Mouse (Mus musculus) MEL (cell line): ENCODE measurements around the gene Spag7. TPM values are rescaled to one million over a fixed set of nuclear protein-coding genes. Genes with fewer than 3 reads are reported as not detected.

ENCODE experiments used
- DNase-seq: peaks from one replicate; pipeline ENCODE4 v3.0.0; 2011; ENCODE audit warnings: low read depth, low spot score
- H3K27ac ChIP-seq: 2 replicates; pipeline ENCODE4 v1.5.1; 2012; ENCODE audit warnings: low read depth, mild to moderate bottlenecking, control low read depth, low read length, moderate library complexity; ENCODE audit not compliant: control insufficient read depth
- H3K27me3 ChIP-seq, 2 experiments: fragments of 150-350 bp in 1 of 2; sonication (generic) in 1 of 2; 2 replicates each; pipeline ENCODE4 v1.6.1; 2012; ENCODE audit warnings: low read length in 2 of 2, mild to moderate bottlenecking in 2 of 2, improper control_type of control experiment in 1 of 2, moderate library complexity in 1 of 2; ENCODE audit not compliant: insufficient read depth in 2 of 2, control insufficient read depth in 1 of 2
- H3K36me3 ChIP-seq, 2 experiments: 2 replicates each; pipeline ENCODE4 v1.6.1; 2012 to 2014; ENCODE audit warnings: low read length in 2 of 2, improper control_type of control experiment in 1 of 2, inconsistent platforms in 1 of 2, mild to moderate bottlenecking in 1 of 2; ENCODE audit not compliant: insufficient read depth in 2 of 2, control insufficient read depth in 1 of 2
- H3K4me1 ChIP-seq, 2 experiments: fragments of 150-350 bp in 1 of 2; sonication (generic) in 1 of 2; 2 replicates each; pipeline ENCODE4 v1.6.1; 2012; ENCODE audit warnings: low read length in 2 of 2, improper control_type of control experiment in 1 of 2, mild to moderate bottlenecking in 1 of 2; ENCODE audit not compliant: insufficient read depth in 2 of 2, control insufficient read depth in 1 of 2
- H3K4me3 ChIP-seq, 2 experiments: fragments of 150-350 bp in 1 of 2; sonication (generic) in 1 of 2; 2 replicates each; pipeline ENCODE4 v1.5.1; 2012; ENCODE audit warnings: low read depth in 2 of 2, low read length in 2 of 2, mild to moderate bottlenecking in 2 of 2, moderate library complexity in 2 of 2, control low read depth in 1 of 2, improper control_type of control experiment in 1 of 2; ENCODE audit not compliant: control insufficient read depth in 1 of 2, insufficient read depth in 1 of 2
- H3K79me2 ChIP-seq: 2 replicates; pipeline ENCODE4 v1.6.1; 2012; ENCODE audit warnings: mild to moderate bottlenecking, low read length, moderate library complexity; ENCODE audit not compliant: control insufficient read depth, poor library complexity, insufficient read depth
- H3K9ac ChIP-seq: 2 replicates; pipeline ENCODE4 v1.6.1; 2012; ENCODE audit warnings: low read depth, mild to moderate bottlenecking, control low read depth, low read length, moderate library complexity; ENCODE audit not compliant: control insufficient read depth, poor library complexity, severe bottlenecking
- H3K9me3 ChIP-seq: fragments of 150-350 bp; sonication (generic); replicated peaks from 2 replicates; pipeline ENCODE4 v1.6.1; 2012; ENCODE audit warnings: mild to moderate bottlenecking, low read length, improper control_type of control experiment, moderate library complexity; ENCODE audit not compliant: insufficient read depth
- CTCF ChIP-seq, 3 experiments: IDR thresholded peaks in 2 of 3; conservative IDR thresholded peaks in 1 of 3; 2 replicates each; pipeline ENCODE4 v1.5.1; 2011 to 2012; ENCODE audit warnings: low read length in 3 of 3, low read depth in 2 of 3, mild to moderate bottlenecking in 2 of 3, improper control_type of control experiment in 1 of 3, inconsistent platforms in 1 of 3, mixed read lengths in 1 of 3, moderate library complexity in 1 of 3; ENCODE audit not compliant: control insufficient read depth in 1 of 3, insufficient read depth in 1 of 3, poor library complexity in 1 of 3, severe bottlenecking in 1 of 3
- E2F4 ChIP-seq: IDR thresholded peaks from 2 replicates; pipeline ENCODE4 v1.6.1; 2011; ENCODE audit warnings: low read depth, low read length, improper control_type of control experiment, borderline replicate concordance
- ETS1 ChIP-seq: IDR thresholded peaks from 2 replicates; pipeline ENCODE4 v1.6.1; 2012; ENCODE audit warnings: low read depth, mild to moderate bottlenecking, inconsistent platforms, low read length, improper control_type of control experiment, moderate library complexity
- GATA1 ChIP-seq: IDR thresholded peaks from 2 replicates; pipeline ENCODE4 v1.6.1; 2011; ENCODE audit warnings: low read depth, low read length, improper control_type of control experiment
- HCFC1 ChIP-seq: IDR thresholded peaks from 2 replicates; pipeline ENCODE4 v1.6.1; 2012; ENCODE audit warnings: low read depth, mild to moderate bottlenecking, inconsistent platforms, low read length, improper control_type of control experiment, moderate library complexity
- JUND ChIP-seq: IDR thresholded peaks from 2 replicates; pipeline ENCODE4 v1.6.1; 2011; ENCODE audit warnings: low read depth, mild to moderate bottlenecking, improper control_type of control experiment, low read length
- MAX ChIP-seq: IDR thresholded peaks from 2 replicates; pipeline ENCODE4 v1.6.1; 2011; ENCODE audit warnings: low read length, improper control_type of control experiment
- MAZ ChIP-seq: IDR thresholded peaks from 2 replicates; pipeline ENCODE4 v1.6.1; 2012; ENCODE audit warnings: low read depth, mild to moderate bottlenecking, inconsistent platforms, low read length, improper control_type of control experiment
- MEF2A ChIP-seq: IDR thresholded peaks from 2 replicates; pipeline ENCODE4 v1.6.1; 2014; ENCODE audit warnings: low read depth, mild to moderate bottlenecking, inconsistent platforms, low read length, improper control_type of control experiment; ENCODE audit not compliant: poor library complexity, insufficient replicate concordance, severe bottlenecking; ENCODE audit errors: extremely low read depth
- MYB ChIP-seq: IDR thresholded peaks from 2 replicates; pipeline ENCODE4 v1.6.1; 2011; ENCODE audit warnings: mild to moderate bottlenecking, low read depth, low read length, improper control_type of control experiment
- NRF1 ChIP-seq: IDR thresholded peaks from 2 replicates; pipeline ENCODE4 v1.6.1; 2014; ENCODE audit warnings: low read depth, mild to moderate bottlenecking, inconsistent platforms, low read length, improper control_type of control experiment, moderate library complexity; ENCODE audit not compliant: poor library complexity, insufficient read depth, severe bottlenecking
- POLR2A ChIP-seq, 2 experiments: IDR thresholded peaks; 2 replicates each; pipeline ENCODE4 v1.6.1; 2011 to 2012; ENCODE audit warnings: low read length in 2 of 2, mild to moderate bottlenecking in 2 of 2, control low read depth in 1 of 2, improper control_type of control experiment in 1 of 2, low read depth in 1 of 2, moderate library complexity in 1 of 2; ENCODE audit not compliant: control insufficient read depth in 1 of 2, insufficient read depth in 1 of 2, poor library complexity in 1 of 2
- POLR2AphosphoS5 ChIP-seq: IDR thresholded peaks from 2 replicates; pipeline ENCODE4 v1.6.1; 2012; ENCODE audit warnings: low read depth, borderline replicate concordance, mild to moderate bottlenecking, inconsistent platforms, low read length, moderate library complexity, mixed read lengths
- RCOR1 ChIP-seq: IDR thresholded peaks from 2 replicates; pipeline ENCODE4 v1.6.1; 2012; ENCODE audit warnings: low read depth, mild to moderate bottlenecking, inconsistent platforms, low read length, improper control_type of control experiment
- TCF12 ChIP-seq: IDR thresholded peaks from 2 replicates; pipeline ENCODE4 v1.6.1; 2014; ENCODE audit warnings: low read depth, mild to moderate bottlenecking, inconsistent platforms, low read length, improper control_type of control experiment, moderate library complexity
- UBTF ChIP-seq: IDR thresholded peaks from 2 replicates; pipeline ENCODE4 v1.6.1; 2012; ENCODE audit warnings: low read depth, mild to moderate bottlenecking, inconsistent platforms, low read length, improper control_type of control experiment, moderate library complexity, borderline replicate concordance; ENCODE audit not compliant: insufficient read depth
- USF1 ChIP-seq: IDR thresholded peaks from 2 replicates; pipeline ENCODE4 v1.6.1; 2014; ENCODE audit warnings: low read depth, mild to moderate bottlenecking, inconsistent platforms, low read length, improper control_type of control experiment, moderate library complexity
- USF2 ChIP-seq, 2 experiments: IDR thresholded peaks; 2 replicates each; pipeline ENCODE4 v1.6.1; 2011 to 2012; ENCODE audit warnings: improper control_type of control experiment in 2 of 2, low read length in 2 of 2, borderline replicate concordance in 1 of 2, inconsistent platforms in 1 of 2, low read depth in 1 of 2, mild to moderate bottlenecking in 1 of 2; ENCODE audit not compliant: insufficient read depth in 1 of 2
- ZC3H11A ChIP-seq: IDR thresholded peaks from 2 replicates; pipeline ENCODE4 v1.6.1; 2012; ENCODE audit warnings: low read depth, mild to moderate bottlenecking, inconsistent platforms, low read length, improper control_type of control experiment
- ZKSCAN1 ChIP-seq: IDR thresholded peaks from 2 replicates; pipeline ENCODE4 v1.6.1; 2012; ENCODE audit warnings: low read depth, mild to moderate bottlenecking, inconsistent platforms, low read length, improper control_type of control experiment, moderate library complexity
- polyA plus RNA-seq, 2 experiments: library from polyadenylated mRNA; stranded (reverse) in 1 of 2; unstranded in 1 of 2; fragments of >175 nt in 1 of 2; fragments of >200 nt in 1 of 2; gene quantifications; 2 replicates each; pipeline versions ENCODE4 v1.2.1 to v1.2.4; 2012; ENCODE audit warnings: low replicate concordance in 2 of 2, low read depth in 1 of 2; ENCODE audit not compliant: insufficient read length in 2 of 2, insufficient read depth in 1 of 2, missing spikeins in 1 of 2
- total RNA-seq: library from RNA; depleted of rRNA; stranded (reverse); fragments of 300-350 nt; gene quantifications from 2 replicates; pipeline ENCODE4 v1.2.3, GENCODE M21; 2012

Spag7 gene
- total and polyA plus RNA-seq, 3 experiments, result 76.4 to 99.6 TPM; not detected in 1

GRCm38 (mm10) chr11:70674501-70674900 lies 5.3 kb upstream of the Spag7 start:
- Histone ChIP-seq H3K4me1 (0 out of 4 replicates have a peak, but pooled peaks cover 0 to 15% of the 10 kb centered on the region in 2 experiments), H3K27me3 (no peaks in the 10 kb centered on the region), H3K9ac (no peak overlapping the region), H3K9me3 (no peaks in the 10 kb centered on the region), H3K36me3 (peaks cover 0 to 6% of the 10 kb centered on the region in 2 experiments; a peak in 2 of 4 replicates), H3K79me2 (peaks cover 3% of the 10 kb centered on the region; the same call in 1 of the 2 replicates), H3K4me3 (no peak overlapping the region), H3K27ac (no peak overlapping the region)
- DNase-seq, result no peak
- TF ChIP-seq MAZ (no peak), CTCF (IDR thresholded peaks at IDR 0.05 in 2 of 3, conservative IDR thresholded peaks at IDR 0.05 in 1 of 3; ENCODE audit: control insufficient read depth in 1 of 3, insufficient read depth in 1 of 3, low read depth in 2 of 3, low read length in 3 of 3, poor library complexity in 1 of 3, severe bottlenecking in 1 of 3) (no peak), USF2 (IDR thresholded peaks at IDR 0.05; ENCODE audit: borderline replicate concordance in 1 of 2, insufficient read depth in 1 of 2, low read depth in 1 of 2, low read length in 2 of 2) (no peak)

DNA sequence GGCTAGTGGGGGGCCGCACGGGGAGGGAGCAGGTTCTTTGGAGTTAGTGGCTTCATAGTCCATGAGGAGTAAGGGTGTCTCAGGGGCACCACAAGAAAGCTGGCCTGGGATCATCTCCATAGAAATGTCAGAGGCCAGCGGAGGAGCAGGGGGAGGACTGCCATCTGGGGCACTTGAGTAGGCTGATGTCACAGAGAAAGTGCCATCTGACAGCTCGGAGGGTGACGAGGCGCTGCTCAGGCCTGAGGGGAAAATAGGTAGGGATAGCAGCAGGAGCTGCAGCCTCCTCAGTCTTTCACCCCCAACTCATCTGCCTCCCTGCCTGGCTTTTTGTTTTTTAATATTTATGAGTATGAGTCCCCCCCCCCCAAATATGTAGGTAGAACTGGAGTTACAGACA lies 4.8 kb upstream of the Spag7 start:
- no peaks in the 10 kb centered on the region for H3K27me3 ChIP-seq
- H3K36me3 ChIP-seq, result peaks cover 0 to 6% of the 10 kb centered on the region in 2 experiments; a peak in 2 of 4 replicates
- H3K4me3 ChIP-seq, result no peak overlapping the region
- no peak for DNase-seq
- 0 out of 4 replicates have a peak, but pooled peaks cover 0 to 15% of the 10 kb centered on the region in 2 experiments for H3K4me1 ChIP-seq
- H3K79me2 ChIP-seq, result peaks cover 5% of the 10 kb centered on the region; the same call in 1 of the 2 replicates
- H3K9ac ChIP-seq, result no peak overlapping the region
- H3K9me3 ChIP-seq, result no peaks in the 10 kb centered on the region
- no peak overlapping the region for H3K27ac ChIP-seq
- TF ChIP-seq MYB (no peak), ZKSCAN1 (no peak), E2F4 (no peak), GATA1 (no peak), TCF12 (no peak), HCFC1 (no peak), POLR2AphosphoS5 (no peak), UBTF (no peak), ETS1 (no peak), POLR2A (IDR thresholded peaks at IDR 0.05; ENCODE audit: control insufficient read depth in 1 of 2, insufficient read depth in 1 of 2, low read depth in 1 of 2, low read length in 2 of 2, poor library complexity in 1 of 2) (no peak), USF1 (no peak), RCOR1 (no peak), MAX (no peak), MEF2A (no peak), JUND (no peak), NRF1 (no peak), ZC3H11A (no peak)
